Mouse (Mus musculus): Measurements from ENCODE around the gene Prg2. TPM values are rescaled to one million over a fixed set of nuclear protein-coding genes. Genes with fewer than 3 reads are reported as not detected.
A peak's percentile ranks its signal among the peaks of the same experiment; 100 is the strongest.

Gene Prg2
- polyA plus RNA-seq, 1 experiment from 2014 or later, result 1.0 TPM

DNA sequence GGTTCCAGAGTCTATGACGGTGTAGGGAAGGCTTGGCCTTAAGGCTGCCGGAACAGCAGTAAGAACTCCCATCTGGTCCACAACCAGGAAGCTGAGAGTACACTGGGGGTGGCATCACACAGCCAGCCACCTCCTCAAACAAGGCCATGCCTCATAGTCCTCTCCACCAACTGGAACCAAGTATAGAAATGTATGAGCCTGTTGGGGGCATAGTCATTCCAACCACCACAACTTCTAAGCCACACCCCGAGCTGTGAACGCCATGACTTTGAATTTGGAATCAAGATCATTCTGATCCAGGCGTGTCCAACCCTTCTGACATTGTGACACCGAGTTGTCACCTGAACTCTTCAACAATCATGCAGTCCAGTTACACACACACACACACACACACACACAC, 40.5 kb upstream of the Prg2 start:
- no peaks in the 10 kb centered on the region for H3K9me3 ChIP-seq (ENCODE audit: control insufficient read depth, low read length)
- 87% methylated on average over 6 of the region's 6 CpGs for WGBS
- H3K9ac ChIP-seq (ENCODE audit: low read depth, low read length), result no peak overlapping the region
- no peaks in the 10 kb centered on the region for H3K36me3 ChIP-seq (ENCODE audit: control insufficient read depth, insufficient read depth, low read length)
- no peaks in the 10 kb centered on the region for H3K27me3 ChIP-seq (replicated peaks; ENCODE audit: control insufficient read depth, insufficient read depth, low read length)
- peaks cover 18% of the 10 kb centered on the region for H3K4me1 ChIP-seq (ENCODE audit: control insufficient read depth, insufficient read depth, low read length)
- no peak for ATAC-seq
- H3K4me3 ChIP-seq (ENCODE audit: low read length), result no peak overlapping the region
- peak overlapping the region; percentile 65; the same call in 1 of the 2 replicates for H3K27ac ChIP-seq (ENCODE audit: low read length)
- no peak overlapping the region for H3K4me2 ChIP-seq (ENCODE audit: low read depth, low read length)

DNA sequence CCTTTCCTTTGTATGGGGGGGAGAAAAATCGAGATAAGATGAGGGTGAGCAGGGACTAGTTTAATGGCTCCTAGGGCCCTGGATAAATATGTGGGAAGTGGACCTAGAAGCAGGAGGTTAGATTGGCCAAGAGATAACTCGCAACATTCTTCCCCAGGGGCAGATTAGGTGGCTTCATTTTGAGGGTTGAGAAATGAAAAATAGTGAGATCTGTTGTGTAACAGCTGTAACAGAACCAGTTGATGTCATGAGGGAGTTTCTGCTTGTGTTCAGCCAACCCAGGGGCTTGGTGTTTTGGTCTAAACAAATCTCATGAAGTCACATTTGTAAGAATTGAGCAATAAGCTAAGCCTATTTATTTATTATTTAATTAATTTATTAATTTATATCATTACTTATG, 38.9 kb upstream of the Prg2 start:
- 76% methylated on average over 2 of the region's 2 CpGs for WGBS
- Histone ChIP-seq H3K36me3 (ENCODE audit: control insufficient read depth, insufficient read depth, low read length) (no peaks in the 10 kb centered on the region), H3K27ac (ENCODE audit: low read length) (no peak overlapping the region), H3K9ac (ENCODE audit: low read depth, low read length) (no peak overlapping the region), H3K27me3 (replicated peaks; ENCODE audit: control insufficient read depth, insufficient read depth, low read length) (no peaks in the 10 kb centered on the region), H3K4me3 (ENCODE audit: low read length) (no peak overlapping the region), H3K4me1 (ENCODE audit: control insufficient read depth, insufficient read depth, low read length) (peaks cover 18% of the 10 kb centered on the region), H3K9me3 (ENCODE audit: control insufficient read depth, low read length) (no peaks in the 10 kb centered on the region), H3K4me2 (ENCODE audit: low read depth, low read length) (no peak overlapping the region)
- no peak for ATAC-seq

DNA sequence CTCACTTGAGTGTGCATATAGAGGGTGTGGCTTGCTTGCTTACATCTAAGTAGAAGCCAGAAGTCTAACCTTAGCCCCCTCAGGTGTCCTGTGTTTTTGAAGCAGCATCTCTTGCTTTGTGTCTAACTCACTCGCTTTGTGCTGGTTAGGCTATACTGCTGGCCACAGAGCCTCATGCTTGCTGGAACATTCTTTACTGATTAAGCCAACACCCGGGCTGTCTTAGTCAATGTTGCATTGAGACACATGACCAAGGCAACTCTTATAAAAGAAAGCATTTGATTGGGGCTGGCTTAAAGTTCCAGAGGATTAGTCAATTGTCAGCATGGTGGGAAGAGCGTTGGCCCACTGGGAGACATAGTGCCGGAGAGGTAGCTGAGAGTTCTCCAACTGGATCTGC, 38.5 kb upstream of the Prg2 start:
- Histone ChIP-seq H3K36me3 (ENCODE audit: control insufficient read depth, insufficient read depth, low read length) (no peaks in the 10 kb centered on the region), H3K4me3 (ENCODE audit: low read length) (no peak overlapping the region), H3K9ac (ENCODE audit: low read depth, low read length) (no peak overlapping the region), H3K4me1 (ENCODE audit: control insufficient read depth, insufficient read depth, low read length) (peaks cover 18% of the 10 kb centered on the region), H3K27ac (ENCODE audit: low read length) (no peak overlapping the region), H3K4me2 (ENCODE audit: low read depth, low read length) (no peak overlapping the region), H3K9me3 (ENCODE audit: control insufficient read depth, low read length) (no peaks in the 10 kb centered on the region), H3K27me3 (replicated peaks; ENCODE audit: control insufficient read depth, insufficient read depth, low read length) (no peaks in the 10 kb centered on the region)
- 91% methylated on average over 4 of the region's 4 CpGs for WGBS
- no peak for ATAC-seq

DNA sequence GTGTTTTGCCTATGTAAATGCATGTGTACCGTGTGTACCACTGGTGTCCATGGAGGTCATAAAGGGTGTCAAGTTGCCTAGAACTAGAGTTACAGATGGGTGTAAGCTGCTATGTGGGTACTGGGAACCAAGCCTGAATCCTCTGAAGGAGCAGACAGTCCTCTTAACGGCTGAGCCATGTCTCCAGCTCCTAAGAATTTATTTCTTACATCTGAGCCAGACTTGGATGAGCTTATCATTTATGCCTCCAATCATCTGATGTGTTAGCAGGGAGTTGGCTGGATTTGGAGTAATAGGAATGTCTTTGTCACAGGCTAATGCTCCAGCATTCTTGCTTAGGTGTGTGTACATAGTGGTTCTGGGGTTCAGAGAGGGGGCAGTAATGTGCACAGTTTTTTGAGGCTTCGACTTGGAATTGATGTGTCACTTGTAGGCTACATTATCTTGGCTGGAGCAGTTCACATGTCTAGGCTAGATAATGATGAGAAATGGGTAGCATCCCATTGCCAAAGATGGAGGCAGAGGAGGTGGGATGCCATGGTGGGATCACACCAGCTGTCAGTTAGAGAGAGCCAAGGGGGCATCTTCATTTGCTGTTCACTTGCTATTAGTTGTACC, 33.0 kb upstream of the Prg2 start:
- H3K4me1 ChIP-seq (ENCODE audit: control insufficient read depth, insufficient read depth, low read length), result no peaks in the 10 kb centered on the region
- H3K27me3 ChIP-seq (replicated peaks; ENCODE audit: control insufficient read depth, insufficient read depth, low read length), result no peaks in the 10 kb centered on the region
- no peak overlapping the region for H3K4me3 ChIP-seq (ENCODE audit: low read length)
- 86% methylated on average over 3 of the region's 3 CpGs for WGBS
- no peak for ATAC-seq
- H3K4me2 ChIP-seq (ENCODE audit: low read depth, low read length), result no peak overlapping the region
- H3K36me3 ChIP-seq (ENCODE audit: control insufficient read depth, insufficient read depth, low read length), result peaks cover 2% of the 10 kb centered on the region
- no peaks in the 10 kb centered on the region for H3K9me3 ChIP-seq (ENCODE audit: control insufficient read depth, low read length)
- H3K27ac ChIP-seq (ENCODE audit: low read length), result no peak overlapping the region
- H3K9ac ChIP-seq (ENCODE audit: low read depth, low read length), result no peak overlapping the region

DNA sequence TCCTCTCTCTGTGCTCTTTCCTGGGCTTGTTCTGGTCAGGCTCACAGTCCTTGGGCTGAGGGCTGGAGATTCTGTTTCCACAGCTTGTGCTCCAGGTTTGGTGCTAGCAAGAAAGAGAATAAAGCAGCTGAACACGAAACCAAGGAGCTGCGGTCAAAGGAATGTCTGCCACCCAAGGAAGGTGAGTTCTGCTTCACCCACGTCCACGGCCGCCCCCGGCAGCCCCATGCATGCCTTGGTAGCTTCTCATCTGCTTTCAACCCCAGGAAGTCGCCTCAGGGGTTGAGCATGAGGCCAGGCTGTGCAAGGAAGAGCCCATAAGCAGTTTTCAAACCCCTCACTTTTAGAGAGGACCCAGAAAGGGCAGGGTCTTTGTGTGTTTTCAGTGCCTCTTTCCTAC, 32.0 kb upstream of the Prg2 start:
- no peak overlapping the region for H3K9ac ChIP-seq (ENCODE audit: low read depth, low read length)
- no peaks in the 10 kb centered on the region for H3K9me3 ChIP-seq (ENCODE audit: control insufficient read depth, low read length)
- H3K27me3 ChIP-seq (replicated peaks; ENCODE audit: control insufficient read depth, insufficient read depth, low read length), result no peaks in the 10 kb centered on the region
- peaks cover 2% of the 10 kb centered on the region for H3K36me3 ChIP-seq (ENCODE audit: control insufficient read depth, insufficient read depth, low read length)
- no peak for ATAC-seq
- H3K27ac ChIP-seq (ENCODE audit: low read length), result no peak overlapping the region
- no peaks in the 10 kb centered on the region for H3K4me1 ChIP-seq (ENCODE audit: control insufficient read depth, insufficient read depth, low read length)
- 94% methylated on average over 7 of the region's 7 CpGs for WGBS
- H3K4me3 ChIP-seq (ENCODE audit: low read length), result no peak overlapping the region
- H3K4me2 ChIP-seq (ENCODE audit: low read depth, low read length), result no peak overlapping the region

DNA sequence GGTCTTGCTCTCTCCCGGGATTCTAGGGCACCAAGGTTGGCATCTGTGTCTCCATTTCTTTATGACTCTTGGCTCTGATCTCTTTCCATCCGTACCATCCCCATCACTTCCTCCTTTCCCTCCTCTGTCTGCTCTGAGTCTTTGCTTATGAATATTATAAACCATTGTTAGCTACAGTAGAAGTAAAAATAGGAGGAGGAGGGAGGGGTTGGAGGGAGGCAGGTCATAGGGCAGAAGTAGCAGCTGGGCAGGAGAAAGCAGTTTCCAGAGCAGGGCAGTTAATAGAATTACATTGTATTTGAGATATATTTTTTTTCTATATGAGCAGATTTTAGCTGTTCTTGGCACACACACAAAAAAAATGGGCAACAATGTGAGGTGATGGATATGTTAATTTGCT, 31.5 kb upstream of the Prg2 start:
- H3K4me1 ChIP-seq (ENCODE audit: control insufficient read depth, insufficient read depth, low read length), result no peaks in the 10 kb centered on the region
- no peak overlapping the region for H3K4me2 ChIP-seq (ENCODE audit: low read depth, low read length)
- H3K36me3 ChIP-seq (ENCODE audit: control insufficient read depth, insufficient read depth, low read length), result peaks cover 5% of the 10 kb centered on the region
- H3K4me3 ChIP-seq (ENCODE audit: low read length), result no peak overlapping the region
- H3K9me3 ChIP-seq (ENCODE audit: control insufficient read depth, low read length), result no peaks in the 10 kb centered on the region
- WGBS, result 82% methylated on average over 2 of the region's 2 CpGs
- ATAC-seq, result no peak
- no peak overlapping the region for H3K9ac ChIP-seq (ENCODE audit: low read depth, low read length)
- no peaks in the 10 kb centered on the region for H3K27me3 ChIP-seq (replicated peaks; ENCODE audit: control insufficient read depth, insufficient read depth, low read length)
- H3K27ac ChIP-seq (ENCODE audit: low read length), result no peak overlapping the region

DNA sequence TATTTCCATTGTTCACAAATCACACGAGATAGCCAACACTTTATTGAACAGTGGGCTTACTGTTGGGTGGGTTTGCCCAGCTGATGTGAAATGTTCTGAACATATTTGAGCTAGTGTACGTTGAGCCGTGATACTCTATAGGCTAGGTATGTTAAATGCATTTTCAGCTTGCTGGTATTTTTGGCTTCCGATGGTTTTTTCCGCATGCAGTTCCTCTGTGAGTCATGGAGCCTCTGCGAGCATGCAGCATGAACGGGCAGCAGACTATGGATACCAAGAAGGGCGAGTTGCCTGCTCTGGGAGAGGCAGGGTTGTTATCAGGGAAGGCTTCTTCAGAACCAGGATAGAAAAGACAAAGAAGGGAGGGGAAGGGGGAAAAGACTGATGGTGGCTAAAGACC, 29.2 kb upstream of the Prg2 start:
- 90% methylated on average over 8 of the region's 8 CpGs for WGBS
- Histone ChIP-seq H3K27me3 (replicated peaks; ENCODE audit: control insufficient read depth, insufficient read depth, low read length) (no peaks in the 10 kb centered on the region), H3K4me2 (ENCODE audit: low read depth, low read length) (no peak overlapping the region), H3K27ac (ENCODE audit: low read length) (no peak overlapping the region), H3K4me1 (ENCODE audit: control insufficient read depth, insufficient read depth, low read length) (no peaks in the 10 kb centered on the region), H3K9ac (ENCODE audit: low read depth, low read length) (no peak overlapping the region), H3K9me3 (ENCODE audit: control insufficient read depth, low read length) (no peaks in the 10 kb centered on the region), H3K36me3 (ENCODE audit: control insufficient read depth, insufficient read depth, low read length) (peaks cover 5% of the 10 kb centered on the region), H3K4me3 (ENCODE audit: low read length) (no peak overlapping the region)
- no peak for ATAC-seq

DNA sequence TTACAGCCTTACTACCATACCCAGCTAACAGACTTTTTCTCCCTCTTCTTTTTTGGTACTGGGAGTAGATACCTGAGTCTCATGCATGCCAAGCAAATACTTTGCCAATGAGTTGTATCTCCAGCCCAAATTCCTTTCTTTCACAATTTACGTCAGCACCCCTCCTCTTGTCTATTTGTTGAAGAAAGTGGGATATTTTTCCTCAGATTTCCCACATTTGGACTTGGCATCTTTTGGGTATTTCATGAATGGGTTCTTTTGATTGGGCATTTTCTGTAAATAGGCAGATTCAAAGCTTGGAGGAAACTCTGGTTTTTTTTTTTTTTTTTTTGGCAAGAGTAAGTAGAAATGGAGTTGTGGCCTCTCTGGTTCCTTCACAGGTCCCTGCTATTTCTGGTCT, 28.0 kb upstream of the Prg2 start:
- H3K27me3 ChIP-seq (replicated peaks; ENCODE audit: control insufficient read depth, insufficient read depth, low read length), result no peaks in the 10 kb centered on the region
- no peak for ATAC-seq
- H3K9ac ChIP-seq (ENCODE audit: low read depth, low read length), result no peak overlapping the region
- no peak overlapping the region for H3K27ac ChIP-seq (ENCODE audit: low read length)
- H3K4me1 ChIP-seq (ENCODE audit: control insufficient read depth, insufficient read depth, low read length), result no peaks in the 10 kb centered on the region
- H3K4me3 ChIP-seq (ENCODE audit: low read length), result no peak overlapping the region
- 93% methylated on average over 1 of the region's 1 CpGs for WGBS
- peaks cover 5% of the 10 kb centered on the region for H3K36me3 ChIP-seq (ENCODE audit: control insufficient read depth, insufficient read depth, low read length)
- no peaks in the 10 kb centered on the region for H3K9me3 ChIP-seq (ENCODE audit: control insufficient read depth, low read length)
- no peak overlapping the region for H3K4me2 ChIP-seq (ENCODE audit: low read depth, low read length)

DNA sequence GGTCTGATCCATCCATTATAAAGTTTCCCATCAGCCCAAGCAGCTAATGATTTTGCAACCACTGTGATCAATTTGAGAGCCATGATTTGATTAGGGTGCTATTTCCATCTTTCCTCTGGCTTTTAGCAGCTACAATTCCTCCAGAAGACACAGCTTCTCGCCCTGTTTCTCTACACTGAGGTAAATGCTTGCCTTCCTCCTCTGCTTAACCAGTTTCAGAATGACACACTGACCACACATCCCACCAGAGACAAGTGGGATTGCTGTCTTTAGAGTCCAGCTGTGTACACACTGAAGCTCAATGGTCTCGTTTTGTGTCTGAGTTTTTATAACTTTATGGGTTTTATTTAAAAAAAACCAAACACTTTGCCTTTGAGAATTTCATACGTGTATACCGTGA, 27.6 kb upstream of the Prg2 start:
- Histone ChIP-seq H3K27me3 (replicated peaks; ENCODE audit: control insufficient read depth, insufficient read depth, low read length) (no peaks in the 10 kb centered on the region), H3K4me2 (ENCODE audit: low read depth, low read length) (no peak overlapping the region), H3K4me3 (ENCODE audit: low read length) (no peak overlapping the region), H3K4me1 (ENCODE audit: control insufficient read depth, insufficient read depth, low read length) (no peaks in the 10 kb centered on the region), H3K9me3 (ENCODE audit: control insufficient read depth, low read length) (no peaks in the 10 kb centered on the region), H3K36me3 (ENCODE audit: control insufficient read depth, insufficient read depth, low read length) (peaks cover 4% of the 10 kb centered on the region), H3K27ac (ENCODE audit: low read length) (no peak overlapping the region), H3K9ac (ENCODE audit: low read depth, low read length) (no peak overlapping the region)
- WGBS, result 58% methylated on average over 4 of the region's 4 CpGs
- no peak for ATAC-seq

DNA sequence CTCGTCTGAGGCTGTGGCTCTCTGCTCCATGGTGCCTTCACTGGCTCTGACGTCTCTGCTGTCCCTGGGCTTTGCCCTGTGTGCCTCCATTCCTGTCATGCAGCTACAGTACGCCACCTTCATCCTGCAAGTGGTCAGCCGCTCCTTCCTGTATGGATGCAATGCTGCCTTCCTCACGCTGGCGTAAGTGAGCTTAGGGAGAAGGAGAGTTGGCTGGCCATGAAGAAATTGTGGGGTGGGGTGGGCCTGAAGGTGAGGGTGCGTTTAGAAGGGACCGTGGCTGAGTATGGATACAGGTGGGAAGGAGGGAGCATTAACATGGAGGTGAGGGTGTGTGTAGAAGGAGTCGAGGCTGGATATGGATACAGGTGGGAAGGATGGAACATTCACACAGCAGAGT, 24.8 kb upstream of the Prg2 start:
- WGBS, result 89% methylated on average over 9 of the region's 9 CpGs
- H3K9me3 ChIP-seq (ENCODE audit: control insufficient read depth, low read length), result no peaks in the 10 kb centered on the region
- H3K4me2 ChIP-seq (ENCODE audit: low read depth, low read length), result no peak overlapping the region
- H3K9ac ChIP-seq (ENCODE audit: low read depth, low read length), result no peak overlapping the region
- no peak overlapping the region for H3K4me3 ChIP-seq (ENCODE audit: low read length)
- no peaks in the 10 kb centered on the region for H3K27me3 ChIP-seq (replicated peaks; ENCODE audit: control insufficient read depth, insufficient read depth, low read length)
- H3K27ac ChIP-seq (ENCODE audit: low read length), result no peak overlapping the region
- no peaks in the 10 kb centered on the region for H3K4me1 ChIP-seq (ENCODE audit: control insufficient read depth, insufficient read depth, low read length)
- H3K36me3 ChIP-seq (ENCODE audit: control insufficient read depth, insufficient read depth, low read length), result peaks cover 3% of the 10 kb centered on the region; the same call in 1 of the 2 replicates
- ATAC-seq, result no peak

All from intestine, embryonic 16.5 days (tissue).